Mouse (Mus musculus) frontal cortex, postnatal 25 days (tissue): ENCODE data around the gene Anks3.

Experiments
- DNase-seq, 2 experiments: peaks; one replicate each; pipeline ENCODE4 v3.0.0; 2022; ENCODE audit warnings: low spot score in 2 of 2

Gene Anks3

GRCm38 (mm10) chr16:4897146-4897730 is 66.8 kb downstream of the Anks3 start:
- DNase-seq = no peak

- DNase-seq = no peak
Measured at GRCm38 (mm10) chr16:4896249-4897027, 67.6 kb downstream of the Anks3 start.

- DNase-seq = no peak
Measured at GRCm38 (mm10) chr16:4894201-4894908, 69.7 kb downstream of the Anks3 start.

- DNase-seq = no peak
Measured at GRCm38 (mm10) chr16:4892171-4892570, 71.8 kb downstream of the Anks3 start.
